ENCODE assay signal across 17 mouse cellular contexts in genomic region chr15:100720066-100720465, GRCm38 (mm10). TPM values are rescaled to one million over a fixed set of nuclear protein-coding genes. Genes with fewer than 3 reads are reported as not detected.
A peak's percentile ranks its signal among the peaks of the same experiment; 100 is the strongest.
DNase-seq lines count a peak whose midpoint lies in the region; TF ChIP-seq lines count a peak whose summit lies in the region.
"Had no signal": no experiment of that assay in that cellular context is flagged by ENCODE, and none has a peak within 500 bp of the region (broad histone marks: within the 10 kb centered on the region; RNA-seq: fewer than 3 reads in every experiment).

No protein-coding gene starts in this region.

- peak overlapping the region; percentile 59 for H3K27ac ChIP-seq in spleen, adult 2 months (ENCODE audit: insufficient read depth, low read length)
- no peak overlapping the region; the same call in 1 of the 2 replicates for H3K27ac ChIP-seq in ES-E14 (ENCODE audit: insufficient read depth, low read depth, low read length, poor library complexity, severe bottlenecking)
- H3K27ac ChIP-seq: hindbrain, embryonic 15.5 days; limb, embryonic 15.5 days had no signal

- in situ Hi-C loops in ES-E14 (cut with MboI; ENCODE audit: low sequenced_read_pairs in 2 of 2, unreplicated experiment in 2 of 2): no loop called here

- 28% methylated on average over 10 of the region's 10 CpGs for WGBS in spleen, adult 2 months

- peaks cover 10% of the 10 kb centered on the region for H3K36me3 ChIP-seq in spleen, adult 2 months (ENCODE audit: control insufficient read depth, insufficient read depth, low read length)
- H3K36me3 ChIP-seq in ES-E14 (ENCODE audit: control insufficient read depth, insufficient read depth, low read length, poor library complexity, severe bottlenecking): no peaks in the 10 kb centered on the region
- H3K36me3 ChIP-seq: hindbrain, embryonic 15.5 days; limb, embryonic 15.5 days had no signal

- H3K4me3 ChIP-seq in spleen, adult 2 months (ENCODE audit: extremely low read depth, insufficient read depth, insufficient read length): peak overlapping the region; percentile 10
- H3K4me3 ChIP-seq in ES-E14 (ENCODE audit: insufficient read depth in 1 of 2, low read depth in 1 of 2, low read length in 2 of 2, poor library complexity in 1 of 2, severe bottlenecking in 1 of 2): peak overlapping the region; percentile 41 to 49
- H3K4me3 ChIP-seq: hindbrain, embryonic 15.5 days; limb, embryonic 15.5 days had no signal

- peaks cover 12% of the 10 kb centered on the region; the same call in 1 of the 2 replicates for H3K4me1 ChIP-seq in spleen, adult 2 months (ENCODE audit: control insufficient read depth, insufficient read depth, insufficient read length)
- H3K4me1 ChIP-seq in ES-E14 (ENCODE audit: control insufficient read depth in 2 of 2, insufficient read depth in 2 of 2, low read length in 2 of 2, poor library complexity in 1 of 2): 0 out of 4 replicates have a peak, but pooled peaks cover 0 to 3% of the 10 kb centered on the region in 2 experiments
- H3K4me1 ChIP-seq: hindbrain, embryonic 15.5 days; limb, embryonic 15.5 days had no signal

- H3K9ac ChIP-seq in ES-E14 (ENCODE audit: insufficient read depth, low read depth, low read length, poor library complexity, severe bottlenecking): peak overlapping the region; percentile 36; the same call in 1 of the 2 replicates
- H3K9ac ChIP-seq: hindbrain, embryonic 15.5 days; limb, embryonic 15.5 days had no signal

- no peak for TF ChIP-seq CTCF in spleen, adult 2 months (IDR thresholded peaks at IDR 0.05; ENCODE audit: extremely low read depth, insufficient read depth, insufficient read length, insufficient replicate concordance)

- no peak for DNase-seq in spleen, adult 2 months (ENCODE audit: low read depth in 1 of 2, low spot score in 2 of 2)
- no peak for DNase-seq in spleen, adult 12 weeks (ENCODE audit: low spot score)
- DNase-seq in ES-E14 (ENCODE audit: low read depth, low spot score): no peak
- peak; percentile 85 for DNase-seq in naive thymus-derived CD4-positive, alpha-beta T cell, adult 2 months (ENCODE audit: low read depth)
- peak; percentile 62 for DNase-seq in thymus, postnatal 4 days
- DNase-seq in lung, adult 18-20 months: no peak
- no peak for DNase-seq in layer of hippocampus, postnatal 10 days (ENCODE audit: low spot score in 2 of 2)
- DNase-seq in right cerebral cortex, postnatal 4 days: no peak
- DNase-seq: cerebellum, postnatal 25 days; heart, postnatal 14 days; kidney, adult 11 months; kidney, postnatal 36 days; layer of hippocampus, adult 9-11 months; right cerebral cortex, postnatal 14 days had no signal

- TF ChIP-seq POLR2A in spleen, adult 2 months (IDR thresholded peaks at IDR 0.05; ENCODE audit: low read depth, low read length): no peak

- H3K9me3 ChIP-seq in ES-E14 (ENCODE audit: control insufficient read depth, insufficient read depth, low read depth, low read length): no peaks in the 10 kb centered on the region
- H3K9me3 ChIP-seq: hindbrain, embryonic 15.5 days; limb, embryonic 15.5 days had no signal

- no peaks in the 10 kb centered on the region for H3K27me3 ChIP-seq in spleen, adult 2 months (ENCODE audit: control insufficient read depth, insufficient read depth, low read length)
- H3K27me3 ChIP-seq: hindbrain, embryonic 15.5 days; limb, embryonic 15.5 days had no signal

TF ChIP-seq in ES-E14, 5 proteins besides CTCF, POLR2A, EP300 and RAD21:
- no peak for TF ChIP-seq MAFK (IDR thresholded peaks at IDR 0.05; ENCODE audit: insufficient read depth, low read depth, low read length)
- TF ChIP-seq ZC3H11A (IDR thresholded peaks at IDR 0.05; ENCODE audit: borderline replicate concordance, low read depth, low read length): no peak

RNA-seq across cellular contexts. Expression of gene Galnt6, which starts 9.1 kb away (rescaled TPM):
- 13.9 and 16.1 TPM in 2 replicates for polyA plus RNA-seq in spleen, adult 2 months (2012; rRNA removed)
- total RNA-seq in ES-E14 (2012; rRNA removed): 18.2 and 39.0 TPM in 2 replicates
- under 1 TPM; 0.49 to 0.87 TPM for total RNA-seq in layer of hippocampus, postnatal 10 days (2021)

RNA-seq across cellular contexts. Expression of gene Cela1, which starts 32.3 kb away (rescaled TPM):
- polyA plus RNA-seq in spleen, adult 2 months (2012; rRNA removed): 5,688 and 5,726 TPM in 2 replicates
- total RNA-seq in ES-E14 (2012; rRNA removed): 2.4 and 3.3 TPM in 2 replicates
- 1 to 10 TPM in 1 of 2 experiments, under 1 TPM in 1; 0.87 to 1.7 TPM for total RNA-seq in layer of hippocampus, postnatal 10 days (2021)

RNA-seq across cellular contexts. Expression of gene Slc4a8, which starts 41.5 kb away (rescaled TPM):
- 11.0 and 13.9 TPM in 2 replicates for polyA plus RNA-seq in spleen, adult 2 months (2012; rRNA removed)
- 25.6 and 40.3 TPM in 2 replicates for total RNA-seq in ES-E14 (2012; rRNA removed)
- 10 to 100 TPM; 82.1 to 84.7 TPM for total RNA-seq in layer of hippocampus, postnatal 10 days (2021)

RNA-seq across cellular contexts. Expression of gene Bin2, which starts 50.7 kb away (rescaled TPM):
- polyA plus RNA-seq in spleen, adult 2 months (2012; rRNA removed): 101 TPM in 2 replicates
- total RNA-seq in ES-E14 (2012; rRNA removed): 7.9 and 12.5 TPM in 2 replicates
- 1 to 10 TPM; 3.9 to 4.8 TPM for total RNA-seq in layer of hippocampus, postnatal 10 days (2021)
- polyA plus RNA-seq: C2C12 had no signal

Comparison
In these comparisons a context has a peak if more than half of its experiments do, and no peak if none do; other contexts are left out.
1. DNase-seq: peak in naive thymus-derived CD4-positive, alpha-beta T cell, adult 2 months (single experiment) and thymus, postnatal 4 days (single experiment); none in spleen, adult 2 months (0 of 2), spleen, adult 12 weeks (single experiment), ES-E14 (single experiment), lung, adult 18-20 months (0 of 2), layer of hippocampus, postnatal 10 days (0 of 2) and right cerebral cortex, postnatal 4 days (single experiment).
2. RNA of gene Galnt6, which starts 9.1 kb away (total RNA-seq): 18.2 to 39.0 TPM in ES-E14; 0.49 to 0.87 TPM in layer of hippocampus, postnatal 10 days; every median in the first group is over 10 times any median in the second.